Mouse (Mus musculus) cerebellum, adult (tissue): ENCODE measurements at regions not wholly inside any gene's neighbourhood (a gene's known extent, or its start where the extent isn't known, plus 50 kb on each side); places are given as distances from the start of the nearest gene placed in this dataset.
A peak's percentile ranks its signal among the peaks of the same experiment; 100 is the strongest.

Experiments used
- ATAC-seq: cut with Nextera tagmentation; 2 replicates; pipeline ENCODE4 v1.9.2; 2017; ENCODE audit warnings: mild to moderate bottlenecking, moderate library complexity, mixed read lengths; ENCODE audit not compliant: insufficient number of reproducible peaks, low FRiP score, low TSS enrichment

GRCm38 (mm10) chr4:12837097-12837426 is 665.2 kb upstream of the Fam92a start:
- no peak for ATAC-seq

- ATAC-seq, result no peak
Observed at GRCm38 (mm10) chr4:12836326-12837096, 664.7 kb upstream of the Fam92a start.

- no peak for ATAC-seq
Observed at GRCm38 (mm10) chr4:12826419-12826818, 654.6 kb upstream of the Fam92a start.

GRCm38 (mm10) chr4:12814251-12814650 is 642.4 kb upstream of the Fam92a start:
- ATAC-seq, result no peak

GRCm38 (mm10) chr4:12801186-12801585 is 629.4 kb upstream of the Fam92a start:
- ATAC-seq, result no peak

- no peak for ATAC-seq
Observed at GRCm38 (mm10) chr4:12799564-12799963, 627.7 kb upstream of the Fam92a start.

GRCm38 (mm10) chr4:12792764-12793422 is 621.1 kb upstream of the Fam92a start:
- ATAC-seq, result no peak

GRCm38 (mm10) chr4:12791786-12792674 is 620.2 kb upstream of the Fam92a start:
- ATAC-seq, result peak; percentile 10; the same call in 1 of the 2 replicates

- no peak for ATAC-seq
Observed at GRCm38 (mm10) chr4:12785840-12786239, 614.0 kb upstream of the Fam92a start.

GRCm38 (mm10) chr4:12784479-12784878 is 612.7 kb upstream of the Fam92a start:
- ATAC-seq, result no peak

GRCm38 (mm10) chr4:12784068-12784467 is 612.3 kb upstream of the Fam92a start:
- ATAC-seq, result no peak

GRCm38 (mm10) chr4:12781969-12782904 is 610.4 kb upstream of the Fam92a start:
- no peak for ATAC-seq

- ATAC-seq, result no peak
Observed at GRCm38 (mm10) chr4:12780254-12780653, 608.4 kb upstream of the Fam92a start.

GRCm38 (mm10) chr4:12779211-12779610 is 607.4 kb upstream of the Fam92a start:
- no peak for ATAC-seq

GRCm38 (mm10) chr4:12778163-12778562 is 606.3 kb upstream of the Fam92a start:
- ATAC-seq, result no peak

GRCm38 (mm10) chr4:12776217-12776578 is 604.4 kb upstream of the Fam92a start:
- no peak for ATAC-seq

- no peak for ATAC-seq
Observed at GRCm38 (mm10) chr4:12775524-12776216, 603.9 kb upstream of the Fam92a start.

GRCm38 (mm10) chr4:12775090-12775489 is 603.3 kb upstream of the Fam92a start:
- no peak for ATAC-seq

GRCm38 (mm10) chr4:12774671-12775070 is 602.9 kb upstream of the Fam92a start:
- ATAC-seq, result no peak
